Mouse (Mus musculus) limb, embryonic 10.5 days (tissue): Measurements from ENCODE around the gene Atp2a3. TPM values are rescaled to one million over a fixed set of nuclear protein-coding genes. Genes with fewer than 3 reads are reported as not detected.
A peak's percentile ranks its signal among the peaks of the same experiment; 100 is the strongest.

Experiments
- DNase-seq: peaks from one replicate; pipeline ENCODE4 v3.0.0-alpha.2; 2017; ENCODE audit warnings: low spot score
- H3K27ac ChIP-seq: fragments of 300-500 bp; sonication (generic); 2 replicates; pipeline ENCODE4 v1.5.1; 2016; ENCODE audit warnings: mild to moderate bottlenecking
- H3K27me3 ChIP-seq: fragments of 300-500 bp; sonication (generic); 2 replicates; pipeline ENCODE4 v1.6.1; 2016; ENCODE audit warnings: low read depth, mild to moderate bottlenecking; ENCODE audit not compliant: poor library complexity, severe bottlenecking
- H3K36me3 ChIP-seq: fragments of 300-500 bp; sonication (generic); 2 replicates; pipeline ENCODE4 v1.6.1; 2016; ENCODE audit warnings: mild to moderate bottlenecking, moderate library complexity
- H3K4me1 ChIP-seq: fragments of 300-500 bp; sonication (generic); 2 replicates; pipeline ENCODE4 v1.6.1; 2016
- H3K4me3 ChIP-seq: fragments of 300-500 bp; sonication (generic); 2 replicates; pipeline ENCODE4 v1.5.1; 2016; ENCODE audit warnings: mild to moderate bottlenecking, moderate library complexity
- H3K9me3 ChIP-seq: fragments of 300-500 bp; sonication (generic); replicated peaks from 2 replicates; pipeline ENCODE4 v1.6.1; 2016; ENCODE audit warnings: mild to moderate bottlenecking
- WGBS: fragments of 180-500 bp; shearing (Covaris S2); methylation state at CpG from one replicate; pipeline ENCODE4 v1.1.7; 2016; 5-methylcytosine and 5-hydroxymethylcytosine counted together
- polyA plus RNA-seq: library from polyadenylated mRNA; unstranded; fragments of >200 nt; fragmentation: Nextera tagmentation; extraction: Ambion mirVana; gene quantifications from 2 replicates; pipeline ENCODE4 v1.2.1, GENCODE M21; 2016

The Atp2a3 gene
- polyA plus RNA-seq, result 1.0 and 1.5 TPM in 2 replicates

- H3K27ac ChIP-seq, result no peak within 1 kb of the TSS
- H3K4me1 ChIP-seq, result peaks cover 13% of the 10 kb centered on the region
- H3K9me3 ChIP-seq, result no peaks in the 10 kb centered on the region
- peak within 1 kb of the TSS; percentile 51 for H3K4me3 ChIP-seq
- H3K36me3 ChIP-seq, result no peaks in the 10 kb centered on the region
- 5% methylated on average over 70 of the region's 70 CpGs for WGBS
- peak; percentile 41 for DNase-seq
- peaks cover 71% of the 10 kb centered on the region for H3K27me3 ChIP-seq
Measured at GRCm38 (mm10) chr11:72961072-72961980, at the start of gene Atp2a3. TSS of gene Atp2a3 (plus strand) at chr11:72961169.

GRCm38 (mm10) chr11:72917299-72917996 lies 43.5 kb upstream of the Atp2a3 start:
- H3K27me3 ChIP-seq, result no peaks in the 10 kb centered on the region
- no peaks in the 10 kb centered on the region for H3K9me3 ChIP-seq
- H3K4me1 ChIP-seq, result no peaks in the 10 kb centered on the region
- WGBS, result 86% methylated on average over 7 of the region's 7 CpGs
- DNase-seq, result no peak
- H3K27ac ChIP-seq, result no peak overlapping the region
- peaks cover 71% of the 10 kb centered on the region for H3K36me3 ChIP-seq
- no peak overlapping the region for H3K4me3 ChIP-seq

GRCm38 (mm10) chr11:72923116-72923515 lies 37.9 kb upstream of the Atp2a3 start:
- Histone ChIP-seq H3K27me3 (no peaks in the 10 kb centered on the region), H3K4me1 (no peaks in the 10 kb centered on the region), H3K9me3 (no peaks in the 10 kb centered on the region), H3K27ac (no peak overlapping the region), H3K36me3 (peaks cover 40% of the 10 kb centered on the region), H3K4me3 (no peak overlapping the region)
- no peak for DNase-seq
- 79% methylated on average over 4 of the region's 4 CpGs for WGBS

GRCm38 (mm10) chr11:72924458-72924857 lies 36.5 kb upstream of the Atp2a3 start:
- no peak overlapping the region for H3K4me3 ChIP-seq
- 80% methylated on average over 1 of the region's 1 CpGs for whole genome bisulfite sequencing
- H3K9me3 ChIP-seq, result no peaks in the 10 kb centered on the region
- H3K27me3 ChIP-seq, result no peaks in the 10 kb centered on the region
- no peaks in the 10 kb centered on the region for H3K4me1 ChIP-seq
- H3K36me3 ChIP-seq, result peaks cover 31% of the 10 kb centered on the region
- DNase-seq, result no peak
- no peak overlapping the region for H3K27ac ChIP-seq

GRCm38 (mm10) chr11:72925067-72925466 lies 35.9 kb upstream of the Atp2a3 start:
- Histone ChIP-seq H3K36me3 (peaks cover 28% of the 10 kb centered on the region), H3K27me3 (no peaks in the 10 kb centered on the region), H3K4me3 (no peak overlapping the region), H3K9me3 (no peaks in the 10 kb centered on the region), H3K4me1 (no peaks in the 10 kb centered on the region), H3K27ac (no peak overlapping the region)
- 83% methylated on average over 2 of the region's 2 CpGs for WGBS
- DNase-seq, result no peak

- H3K27me3 ChIP-seq, result no peaks in the 10 kb centered on the region
- no peak overlapping the region for H3K27ac ChIP-seq
- H3K4me1 ChIP-seq, result no peaks in the 10 kb centered on the region
- H3K9me3 ChIP-seq, result no peaks in the 10 kb centered on the region
- peaks cover 22% of the 10 kb centered on the region for H3K36me3 ChIP-seq
- peak; percentile 81 for DNase-seq
- H3K4me3 ChIP-seq, result no peak overlapping the region
- WGBS, result 55% methylated on average over 13 of the region's 13 CpGs
Measured at GRCm38 (mm10) chr11:72926226-72926890, 34.6 kb upstream of the Atp2a3 start.

GRCm38 (mm10) chr11:72928516-72928915 lies 32.5 kb upstream of the Atp2a3 start:
- no peak for DNase-seq
- WGBS, result 67% methylated on average over 2 of the region's 2 CpGs
- Histone ChIP-seq H3K4me3 (no peak overlapping the region), H3K27me3 (no peaks in the 10 kb centered on the region), H3K9me3 (no peaks in the 10 kb centered on the region), H3K36me3 (peaks cover 12% of the 10 kb centered on the region), H3K27ac (no peak overlapping the region), H3K4me1 (no peaks in the 10 kb centered on the region)

- Histone ChIP-seq H3K27ac (no peak overlapping the region), H3K4me1 (peaks cover 14% of the 10 kb centered on the region), H3K36me3 (no peaks in the 10 kb centered on the region), H3K4me3 (peak overlapping the region; percentile 38), H3K9me3 (no peaks in the 10 kb centered on the region), H3K27me3 (no peaks in the 10 kb centered on the region)
- WGBS, result 52% methylated on average over 20 of the region's 20 CpGs
- DNase-seq, result no peak
Measured at GRCm38 (mm10) chr11:72940208-72941143, 20.5 kb upstream of the Atp2a3 start.

GRCm38 (mm10) chr11:72944996-72945793 lies 15.8 kb upstream of the Atp2a3 start:
- no peak for DNase-seq
- peak overlapping the region; percentile 26 for H3K27ac ChIP-seq
- 67% methylated on average over 7 of the region's 7 CpGs for WGBS

GRCm38 (mm10) chr11:72945875-72946559 lies 15.0 kb upstream of the Atp2a3 start:
- H3K4me3 ChIP-seq, result no peak overlapping the region
- WGBS, result 51% methylated on average over 6 of the region's 6 CpGs
- no peaks in the 10 kb centered on the region for H3K36me3 ChIP-seq
- no peak overlapping the region for H3K27ac ChIP-seq
- H3K27me3 ChIP-seq, result no peaks in the 10 kb centered on the region
- peaks cover 28% of the 10 kb centered on the region for H3K4me1 ChIP-seq
- H3K9me3 ChIP-seq, result no peaks in the 10 kb centered on the region
- no peak for DNase-seq

More at GRCm38 (mm10) chr11:72944996-72945793, 15.8 kb upstream of the Atp2a3 start:
- H3K36me3 ChIP-seq, result no peaks in the 10 kb centered on the region
- H3K4me3 ChIP-seq, result no peak overlapping the region
- peaks cover 32% of the 10 kb centered on the region for H3K4me1 ChIP-seq
- H3K27me3 ChIP-seq, result no peaks in the 10 kb centered on the region
- H3K9me3 ChIP-seq, result no peaks in the 10 kb centered on the region

GRCm38 (mm10) chr11:72946560-72947119 lies 14.3 kb upstream of the Atp2a3 start:
- H3K36me3 ChIP-seq, result no peaks in the 10 kb centered on the region
- no peaks in the 10 kb centered on the region for H3K9me3 ChIP-seq
- H3K27ac ChIP-seq, result peak overlapping the region; percentile 37; the same call in 1 of the 2 replicates
- WGBS, result 49% methylated on average over 6 of the region's 6 CpGs
- peaks cover 34% of the 10 kb centered on the region for H3K4me1 ChIP-seq
- no peak for DNase-seq
- H3K27me3 ChIP-seq, result no peaks in the 10 kb centered on the region
- no peak overlapping the region for H3K4me3 ChIP-seq
